Comparison of ENCODE assay signal across 9 mouse cellular contexts in genomic region chr9:20842670-20843069, GRCm38 (mm10). TPM values are rescaled to one million over a fixed set of nuclear protein-coding genes. Genes with fewer than 3 reads are reported as not detected.
A peak's percentile ranks its signal among the peaks of the same experiment; 100 is the strongest.
DNase-seq lines count a peak whose midpoint lies in the region; TF ChIP-seq lines count a peak whose summit lies in the region.
"Had no signal": no experiment of that assay in that cellular context is flagged by ENCODE, and none has a peak within 500 bp of the region (broad histone marks: within the 10 kb centered on the region; RNA-seq: fewer than 3 reads in every experiment).

No protein-coding gene starts in this region.

- no peak overlapping the region for H3K4me3 ChIP-seq in heart, embryonic 10.5 days
- H3K4me3 ChIP-seq in lung, adult 2 months (replicated peaks; ENCODE audit: extremely low read depth, low read depth, low read length): no peak overlapping the region
- H3K4me3 ChIP-seq in olfactory bulb, adult 2 months (ENCODE audit: insufficient read depth, low read depth, low read length): no peak overlapping the region

- TF ChIP-seq POLR2A in lung, adult 2 months (IDR thresholded peaks at IDR 0.05; ENCODE audit: borderline replicate concordance, extremely low read depth, low read depth, low read length): no peak
- TF ChIP-seq POLR2A in olfactory bulb, adult 2 months (IDR thresholded peaks at IDR 0.05; ENCODE audit: insufficient read depth, low read depth, low read length): no peak

- no peak overlapping the region for H3K27ac ChIP-seq in heart, embryonic 10.5 days
- H3K27ac ChIP-seq in olfactory bulb, adult 2 months (ENCODE audit: insufficient read depth, low read depth, low read length): no peak overlapping the region

- peaks cover 16% of the 10 kb centered on the region; the same call in 1 of the 2 replicates for H3K27me3 ChIP-seq in heart, embryonic 10.5 days (ENCODE audit: insufficient read depth, poor library complexity, severe bottlenecking)

- DNase-seq in heart, adult 8-10 months (ENCODE audit: low spot score): peak; percentile 23
- DNase-seq in heart, embryonic 10.5 days (ENCODE audit: low spot score): no peak
- no peak for DNase-seq in lung, adult 2 months
- no peak for DNase-seq in lung, postnatal 25 days (ENCODE audit: low spot score)
- DNase-seq in adipocyte (ENCODE audit: low spot score): peak; percentile 67
- no peak for DNase-seq in c-Kit-positive CD71-positive TER-119-positive erythroid progenitor cells, embryonic 14.5 days (ENCODE audit: low spot score)
- no peak for DNase-seq in frontal cortex, postnatal 36 days (ENCODE audit: low spot score in 2 of 2)

- H3K4me1 ChIP-seq in heart, embryonic 10.5 days: no peaks in the 10 kb centered on the region
- H3K4me1 ChIP-seq in lung, adult 2 months (ENCODE audit: control insufficient read depth, insufficient read depth, low read length): no peaks in the 10 kb centered on the region
- H3K4me1 ChIP-seq in olfactory bulb, adult 2 months (ENCODE audit: control insufficient read depth, insufficient read depth, low read length): no peaks in the 10 kb centered on the region

- peak; percentile 19; the same call in 1 of the 2 replicates for TF ChIP-seq CTCF in lung, adult 2 months (IDR thresholded peaks at IDR 0.05; ENCODE audit: insufficient read depth, low read length)
- TF ChIP-seq CTCF in olfactory bulb, adult 2 months (IDR thresholded peaks at IDR 0.05; ENCODE audit: insufficient read depth, low read depth, low read length): 0 out of 2 replicates have a peak, but pooled peaks have one; percentile 3

- 28% methylated on average over 2 of the region's 2 CpGs for WGBS in heart, embryonic 10.5 days
- 29% methylated on average over 2 of the region's 2 CpGs for WGBS in lung, adult 2 months
- 25% methylated on average over 2 of the region's 2 CpGs for WGBS in olfactory bulb, adult 2 months

- H3K9me3 ChIP-seq in heart, embryonic 10.5 days: no peaks in the 10 kb centered on the region

- no peaks in the 10 kb centered on the region for H3K36me3 ChIP-seq in heart, embryonic 10.5 days

RNA-seq across cellular contexts. Expression of gene Rdh8, which starts 24.4 kb away (rescaled TPM):
- total RNA-seq in heart, adult 8-10 months (2022): not detected
- polyA plus RNA-seq in heart, embryonic 10.5 days (2016; fragmentation: Nextera tagmentation; extraction: Ambion mirVana): not detected in 2 replicates
- polyA plus RNA-seq in lung, adult 2 months (2012; rRNA removed): not detected in 2 replicates
- not detected in 2 replicates for polyA plus RNA-seq in olfactory bulb, adult 2 months (2012; ENCODE audit: insufficient read depth, insufficient read length, low replicate concordance, missing spikeins)
- polyA plus RNA-seq: heart, embryonic 14.5 days had no signal

RNA-seq across cellular contexts. Expression of gene A230050P20Rik, which starts 25.8 kb away (rescaled TPM):
- 1 to 10 TPM; 3.4 to 6.0 (median 4.8) TPM for total RNA-seq in heart, adult 8-10 months (2022)
- 2.5 and 3.0 TPM in 2 replicates for polyA plus RNA-seq in heart, embryonic 10.5 days (2016; fragmentation: Nextera tagmentation; extraction: Ambion mirVana)
- 95.9 and 105 TPM in 2 replicates for polyA plus RNA-seq in lung, adult 2 months (2012; rRNA removed)
- 183 TPM in 1 of 2 replicates, not detected in the other for polyA plus RNA-seq in olfactory bulb, adult 2 months (2012; ENCODE audit: insufficient read depth, insufficient read length, low replicate concordance, missing spikeins)

RNA-seq across cellular contexts. Expression of gene Col5a3, which starts 27.8 kb away (rescaled TPM):
- 10 to 100 TPM in 1 of 4 experiments, 1 to 10 TPM in 3; 5.6 to 10.2 (median 6.4) TPM for total RNA-seq in heart, adult 8-10 months (2022)
- polyA plus RNA-seq in heart, embryonic 10.5 days (2016; fragmentation: Nextera tagmentation; extraction: Ambion mirVana): 0.06 and 0.11 TPM in 2 replicates
- 4.0 and 4.6 TPM in 2 replicates for polyA plus RNA-seq in lung, adult 2 months (2012; rRNA removed)
- not detected in 2 replicates for polyA plus RNA-seq in olfactory bulb, adult 2 months (2012; ENCODE audit: insufficient read depth, insufficient read length, low replicate concordance, missing spikeins)

RNA-seq across cellular contexts. Expression of gene Angptl6, which starts 36.9 kb away (rescaled TPM):
- total RNA-seq in heart, adult 8-10 months (2022): 1 to 10 TPM; 3.7 to 5.7 (median 4.8) TPM
- 3.5 and 7.2 TPM in 2 replicates for polyA plus RNA-seq in heart, embryonic 10.5 days (2016; fragmentation: Nextera tagmentation; extraction: Ambion mirVana)
- 2.8 and 3.5 TPM in 2 replicates for polyA plus RNA-seq in lung, adult 2 months (2012; rRNA removed)
- not detected in 2 replicates for polyA plus RNA-seq in olfactory bulb, adult 2 months (2012; ENCODE audit: insufficient read depth, insufficient read length, low replicate concordance, missing spikeins)

RNA-seq across cellular contexts. Expression of gene Ppan, which starts 45.3 kb away (rescaled TPM):
- total RNA-seq in heart, adult 8-10 months (2022): 1 to 10 TPM; 7.0 to 7.4 (median 7.1) TPM
- 66.0 and 95.8 TPM in 2 replicates for polyA plus RNA-seq in heart, embryonic 10.5 days (2016; fragmentation: Nextera tagmentation; extraction: Ambion mirVana)
- 36.2 and 49.8 TPM in 2 replicates for polyA plus RNA-seq in lung, adult 2 months (2012; rRNA removed)
- polyA plus RNA-seq in olfactory bulb, adult 2 months (2012; ENCODE audit: insufficient read depth, insufficient read length, low replicate concordance, missing spikeins): not detected in 2 replicates

Comparison
In these comparisons a context has a peak if more than half of its experiments do, and no peak if none do; other contexts are left out.
1. DNase-seq: peak in heart, adult 8-10 months (single experiment) and adipocyte (single experiment); none in heart, embryonic 10.5 days (single experiment), lung, adult 2 months (single experiment), lung, postnatal 25 days (single experiment), c-Kit-positive CD71-positive TER-119-positive erythroid progenitor cells, embryonic 14.5 days (single experiment) and frontal cortex, postnatal 36 days (0 of 2).
2. RNA of gene A230050P20Rik, which starts 25.8 kb away (polyA plus RNA-seq): 183 TPM in olfactory bulb, adult 2 months and 95.9 to 105 TPM in lung, adult 2 months; 2.5 to 3.0 TPM in heart, embryonic 10.5 days; every median in the first group is over 10 times any median in the second.